Mouse (Mus musculus) right cerebral cortex, postnatal 36 days (tissue): Measurements from ENCODE around the gene Tgfbrap1.

Experiments
- DNase-seq, 2 experiments: peaks; one replicate each; pipeline ENCODE4 v3.0.0; 2022; ENCODE audit warnings: low spot score in 2 of 2, mixed read lengths in 1 of 2

The Tgfbrap1 gene

GRCm38 (mm10) chr1:43112882-43113281 is 14.4 kb upstream of the Tgfbrap1 start:
- DNase-seq = peak; percentile 54 to 59

DNA sequence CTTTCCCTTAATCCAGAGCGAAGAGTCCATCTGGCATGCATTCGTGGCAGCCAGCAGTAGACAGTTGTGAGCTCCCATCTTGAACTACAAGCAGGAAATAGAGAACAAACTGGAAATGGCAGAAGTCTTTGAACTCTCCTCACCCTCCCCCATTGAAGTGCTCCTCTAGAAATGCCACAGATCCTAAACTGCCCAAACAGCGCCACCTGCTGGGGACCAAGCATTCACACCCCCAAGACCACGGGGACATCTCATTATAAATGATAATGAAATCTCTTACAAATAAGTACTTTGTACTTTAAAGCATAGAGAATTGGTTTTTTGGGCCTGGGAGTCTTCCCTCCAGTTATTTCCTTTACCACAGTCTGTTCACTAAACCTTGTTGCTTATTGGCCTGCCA is 12.1 kb upstream of the Tgfbrap1 start:
- no peak for DNase-seq

DNA sequence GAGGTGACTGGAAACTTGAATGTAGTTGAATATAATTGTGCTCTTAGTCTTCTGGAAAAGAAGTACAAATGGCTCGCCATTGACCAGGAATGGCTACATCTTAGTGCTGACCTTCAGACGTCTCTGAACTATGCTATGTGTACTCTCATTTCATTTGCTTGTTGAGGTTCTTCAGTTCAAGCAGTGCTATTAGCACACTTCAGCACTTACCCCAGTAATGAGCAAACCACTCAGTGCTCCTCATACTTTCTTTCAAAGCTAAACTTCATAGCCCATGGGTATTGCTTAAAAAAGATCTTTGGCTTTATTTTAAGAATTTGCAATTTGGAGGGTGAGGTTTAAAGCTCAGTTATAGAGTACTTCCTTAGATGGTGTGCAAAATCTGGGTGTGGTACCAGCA is 10.3 kb upstream of the Tgfbrap1 start:
- no peak for DNase-seq

- DNase-seq = no peak
Observed at GRCm38 (mm10) chr1:43094206-43094605, 4.2 kb downstream of the Tgfbrap1 start.

GRCm38 (mm10) chr1:43092056-43093015 is 6.1 kb downstream of the Tgfbrap1 start:
- peak; percentile 57 to 72 for DNase-seq

DNA sequence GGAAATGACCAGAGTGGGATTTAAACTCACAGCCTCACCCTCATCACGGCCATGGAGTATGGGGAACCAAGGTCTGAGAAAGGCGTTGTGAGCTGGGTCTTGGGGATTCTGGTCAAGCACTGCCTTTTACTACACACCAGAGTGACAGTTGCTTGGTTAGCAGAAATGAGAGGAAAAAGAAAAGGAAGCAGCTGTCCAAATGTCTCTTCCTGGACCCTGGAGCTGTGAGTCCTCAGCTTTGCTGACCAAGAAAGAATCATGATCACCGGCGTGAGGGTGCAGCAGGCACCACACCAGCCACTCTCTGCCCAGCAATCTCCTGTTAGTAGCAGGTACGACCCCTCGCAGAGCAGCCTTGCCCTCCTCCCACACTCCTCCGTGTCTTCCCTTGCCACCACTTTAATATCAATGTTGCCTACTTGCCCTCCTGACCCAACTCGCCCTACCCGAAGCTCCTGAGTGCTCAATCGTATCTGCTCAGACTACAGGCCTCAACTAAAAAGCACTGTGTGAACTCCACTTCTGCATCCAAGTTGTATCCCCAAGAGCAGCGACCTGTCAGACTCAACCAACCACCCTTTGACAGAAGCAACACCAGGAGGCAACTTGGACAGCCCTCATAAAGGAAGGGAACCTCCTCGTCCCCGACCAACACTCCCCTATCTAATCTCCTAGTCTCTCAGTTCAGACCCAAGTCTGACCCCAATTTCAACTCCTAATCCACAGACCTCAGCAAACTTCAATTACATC is 7.0 kb downstream of the Tgfbrap1 start:
- DNase-seq = no peak

- no peak for DNase-seq
Observed at GRCm38 (mm10) chr1:43090418-43090817, 8.0 kb downstream of the Tgfbrap1 start.

- no peak for DNase-seq
Observed at GRCm38 (mm10) chr1:43082946-43083345, 15.5 kb downstream of the Tgfbrap1 start.

- DNase-seq = no peak
Observed at GRCm38 (mm10) chr1:43078124-43078523, 20.3 kb downstream of the Tgfbrap1 start.

DNA sequence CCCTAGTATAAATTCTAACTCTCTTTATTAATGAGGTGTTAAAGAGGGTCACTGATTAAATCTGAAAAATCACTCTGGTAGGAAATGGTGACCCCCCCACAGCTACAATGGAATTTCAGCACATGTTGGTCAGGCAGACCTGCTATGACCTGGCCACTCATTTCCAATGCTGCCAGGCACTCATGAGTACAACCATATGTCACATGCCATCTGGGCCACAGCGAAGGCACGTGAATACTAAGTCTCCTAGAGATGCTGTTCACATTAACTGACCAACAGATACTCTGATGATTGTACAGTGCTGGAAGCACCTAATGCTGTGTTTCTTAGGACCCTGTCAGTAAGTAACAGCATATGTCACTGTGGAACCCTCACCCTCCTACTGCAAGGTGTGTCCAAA is 23.6 kb downstream of the Tgfbrap1 start:
- DNase-seq = no peak

GRCm38 (mm10) chr1:43072561-43072960 is 25.9 kb downstream of the Tgfbrap1 start:
- DNase-seq = no peak

DNA sequence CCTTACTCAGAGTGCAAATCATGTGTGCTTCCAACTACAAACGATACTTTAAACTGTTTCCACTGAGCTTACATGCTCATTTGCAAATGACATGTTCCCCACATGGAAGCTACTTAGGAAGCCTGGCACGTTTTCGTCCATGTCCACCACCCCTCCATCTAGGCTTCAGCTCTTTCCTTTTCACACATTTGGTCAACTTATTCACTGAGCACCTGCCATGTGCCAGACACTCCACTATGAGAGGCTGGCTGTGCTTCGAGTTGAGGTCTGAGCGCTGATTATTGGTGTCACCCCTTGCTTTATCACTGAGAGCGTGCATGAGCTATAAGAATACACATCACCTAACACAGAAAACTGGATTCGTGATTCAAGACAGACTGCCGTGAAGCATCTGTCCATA is 26.4 kb downstream of the Tgfbrap1 start:
- no peak for DNase-seq

GRCm38 (mm10) chr1:43070726-43071125 is 27.7 kb downstream of the Tgfbrap1 start:
- DNase-seq = no peak

GRCm38 (mm10) chr1:43067551-43067950 is 30.9 kb downstream of the Tgfbrap1 start:
- no peak for DNase-seq

- DNase-seq = no peak
Observed at GRCm38 (mm10) chr1:43066573-43066972, 31.9 kb downstream of the Tgfbrap1 start.

DNA sequence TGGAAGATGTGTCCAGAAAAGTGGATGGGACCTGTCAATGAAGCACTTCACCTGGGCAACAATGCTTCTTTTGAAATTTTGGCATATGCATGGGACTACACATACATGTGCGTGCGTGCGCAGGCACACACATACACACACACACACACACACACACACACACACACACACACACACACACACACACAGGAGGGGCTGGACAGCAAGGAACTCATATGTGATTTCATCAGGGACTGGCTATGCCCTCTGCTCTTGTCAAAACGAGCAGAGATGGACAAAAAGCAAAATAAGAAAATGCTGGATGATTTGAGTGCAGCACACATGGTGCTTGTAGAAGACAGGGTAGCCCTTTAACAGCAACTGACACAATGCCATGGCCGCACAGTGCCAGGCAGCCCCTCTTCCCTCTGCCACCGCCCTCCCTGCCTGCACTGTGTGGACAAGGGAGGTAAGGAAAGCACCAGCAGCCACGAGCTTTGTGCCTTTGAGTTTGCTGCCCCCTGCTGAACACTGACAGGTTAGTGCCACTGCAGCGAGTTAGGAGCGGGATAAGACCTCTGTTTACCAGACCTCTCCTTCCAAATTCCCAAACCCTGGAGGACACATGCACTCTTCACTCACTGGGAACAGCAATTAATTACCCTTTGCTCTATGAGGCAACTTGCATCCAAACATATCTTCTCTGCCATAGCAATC is 32.7 kb downstream of the Tgfbrap1 start:
- peak; percentile 56 to 69 for DNase-seq

GRCm38 (mm10) chr1:43051903-43052302 is 46.5 kb downstream of the Tgfbrap1 start:
- DNase-seq = peak in 1 of 2 experiments; percentile 10

GRCm38 (mm10) chr1:43047811-43048210 is 50.6 kb downstream of the Tgfbrap1 start:
- peak; percentile 16 to 53 for DNase-seq

DNA sequence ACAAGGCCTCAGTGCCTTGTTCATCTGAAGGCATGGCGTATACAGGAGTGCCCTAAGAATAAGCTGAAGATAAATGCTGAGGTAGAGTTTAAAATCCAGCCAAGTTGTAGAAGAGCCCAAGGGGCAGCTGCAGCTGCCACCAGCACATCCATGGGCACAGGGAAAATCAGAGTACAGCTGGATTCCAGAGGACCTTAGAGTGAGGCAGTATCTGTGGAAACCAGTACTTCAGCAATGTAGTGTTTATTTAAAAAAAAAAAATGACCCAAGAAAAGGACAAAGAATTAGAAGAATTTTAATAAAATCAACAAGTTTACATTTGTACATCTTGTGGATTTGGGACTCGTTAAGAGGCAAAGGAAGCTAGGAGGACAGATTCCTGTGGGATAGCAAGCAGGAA is 51.4 kb downstream of the Tgfbrap1 start:
- no peak for DNase-seq

- DNase-seq = no peak
Observed at GRCm38 (mm10) chr1:43045204-43045982, 53.0 kb downstream of the Tgfbrap1 start.

DNA sequence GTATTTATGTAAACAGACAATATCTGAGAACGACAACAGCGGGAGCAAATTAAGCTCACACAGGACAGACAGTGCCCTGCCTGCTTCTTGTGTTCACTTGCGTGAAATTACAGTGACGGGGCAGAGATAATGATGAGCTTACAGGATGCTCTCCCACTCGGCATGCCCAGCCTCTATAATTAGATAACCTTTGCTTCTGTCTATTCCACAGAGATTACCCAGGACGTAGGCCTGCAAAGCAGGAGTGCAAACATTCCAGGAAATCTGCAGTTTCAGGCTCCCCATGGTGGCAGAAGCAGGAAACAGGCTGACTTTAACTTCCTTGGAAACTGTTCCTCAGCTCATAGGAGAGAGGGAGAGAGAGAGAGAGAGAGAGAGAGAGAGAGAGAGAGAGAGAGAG is 56.2 kb downstream of the Tgfbrap1 start:
- no peak for DNase-seq
